ENCODE assay signal across 14 mouse cellular contexts in genomic region chrX:79651091-79651490, GRCm38 (mm10). TPM values are rescaled to one million over a fixed set of nuclear protein-coding genes. Genes with fewer than 3 reads are reported as not detected.
DNase-seq lines count a peak whose midpoint lies in the region; ATAC-seq lines count a peak whose summit lies in the region.
"Had no signal": no experiment of that assay in that cellular context is flagged by ENCODE, and none has a peak within 500 bp of the region (broad histone marks: within the 10 kb centered on the region; RNA-seq: fewer than 3 reads in every experiment).

No protein-coding gene starts in this region.

- no peaks in the 10 kb centered on the region for H3K36me3 ChIP-seq in embryonic facial prominence, embryonic 14.5 days (ENCODE audit: control insufficient read depth, insufficient read depth, low read length)

- no peaks in the 10 kb centered on the region for H3K9me3 ChIP-seq in embryonic facial prominence, embryonic 14.5 days (ENCODE audit: control insufficient read depth, low read length)

- no peak overlapping the region for H3K27ac ChIP-seq in embryonic facial prominence, embryonic 14.5 days (replicated peaks; ENCODE audit: low read depth, low read length)

- no peak overlapping the region for H3K9ac ChIP-seq in embryonic facial prominence, embryonic 14.5 days (ENCODE audit: low read depth, low read length)
- H3K9ac ChIP-seq: forebrain, postnatal 0 days had no signal

- no peak for ATAC-seq in embryonic facial prominence, embryonic 14.5 days (ENCODE audit: low read depth)
- ATAC-seq in CD4-positive, CD25-positive, alpha-beta regulatory T cell, adult 4 months: no peak
- ATAC-seq: forebrain, postnatal 0 days had no signal

- no peaks in the 10 kb centered on the region for H3K4me1 ChIP-seq in embryonic facial prominence, embryonic 14.5 days (ENCODE audit: control insufficient read depth, insufficient read depth, low read length)

- H3K27me3 ChIP-seq in embryonic facial prominence, embryonic 14.5 days (replicated peaks; ENCODE audit: control insufficient read depth, insufficient read depth, low read length): no peaks in the 10 kb centered on the region

- no peak overlapping the region for H3K4me3 ChIP-seq in embryonic facial prominence, embryonic 14.5 days (ENCODE audit: low read depth, low read length)

- WGBS in embryonic facial prominence, embryonic 14.5 days: 36% methylated on average over 2 of the region's 2 CpGs

- DNase-seq in adrenal gland, adult (ENCODE audit: inconsistent age in 2 of 2, low spot score in 1 of 2): peak; percentile 42 to 68
- DNase-seq in adrenal gland, postnatal 4 days (ENCODE audit: low spot score in 2 of 2): no peak
- DNase-seq in testis, postnatal 14 days (ENCODE audit: low spot score): peak; percentile 46
- no peak for DNase-seq in testis, postnatal 10 days (ENCODE audit: low spot score)
- peak; percentile 8 for DNase-seq in embryonic facial prominence, embryonic 14.5 days (ENCODE audit: low spot score)
- DNase-seq in spleen, adult 18-20 months: no peak
- no peak for DNase-seq in kidney, adult 11 months
- DNase-seq: cerebellum, adult 8-10 months; forebrain, postnatal 0 days; kidney, postnatal 10 days; thymus, postnatal 4 days had no signal

- no peak overlapping the region for H3K4me2 ChIP-seq in embryonic facial prominence, embryonic 14.5 days (ENCODE audit: low read depth, low read length)

RNA-seq across cellular contexts. Expression of gene Mageb16, which starts 20.1 kb away (rescaled TPM):
- total RNA-seq in adrenal gland, postnatal 4 days (2021): not detected
- not detected in 2 replicates for polyA plus RNA-seq in embryonic facial prominence, embryonic 14.5 days (2014; fragmentation: Nextera tagmentation; extraction: Ambion mirVana)
- not detected for polyA plus RNA-seq in CD4-positive, CD25-positive, alpha-beta regulatory T cell, adult 4 months (2017; shearing (Covaris generic))
- total RNA-seq: hematopoietic stem cell, adult 5-6 weeks had no signal
- polyA plus RNA-seq: lung, embryonic 16.5 days had no signal

Comparison
In these comparisons a context has a peak if more than half of its experiments do, and no peak if none do; other contexts are left out.
1. DNase-seq: peak in adrenal gland, adult (2 of 2), testis, postnatal 14 days (single experiment) and embryonic facial prominence, embryonic 14.5 days (single experiment); none in adrenal gland, postnatal 4 days (0 of 2), testis, postnatal 10 days (single experiment), spleen, adult 18-20 months (0 of 2) and kidney, adult 11 months (single experiment).